Mouse (Mus musculus) bone marrow, adult 2 months (tissue): ENCODE measurements around the gene Sst.

Experiments
- CTCF ChIP-seq: fragments of 200-500 bp; IDR thresholded peaks from 2 replicates; pipeline ENCODE4 v1.5.1; 2011; ENCODE audit warnings: low read length, control low read depth; ENCODE audit not compliant: control insufficient read depth, insufficient read depth
- POLR2A ChIP-seq: fragments of 200-500 bp; IDR thresholded peaks from 2 replicates; pipeline ENCODE4 v1.6.1; 2011; ENCODE audit warnings: low read depth, mild to moderate bottlenecking, control low read depth, low read length, borderline replicate concordance; ENCODE audit not compliant: control insufficient read depth

- TF ChIP-seq CTCF (no peak), POLR2A (no peak)
These were observed 35.5 kb downstream of the Sst start for GRCm38 (mm10) chr16:23855242-23855641.
